Mouse (Mus musculus): ENCODE measurements at regions not wholly inside any gene's neighbourhood (a gene's known extent, or its start where the extent isn't known, plus 50 kb on each side); places are given as distances from the start of the nearest gene placed in this dataset.

GRCm38 (mm10) chr7:110695729-110696128, 68.3 kb downstream of the Adm start:
- H3K4me1 ChIP-seq (ENCODE audit: control insufficient read depth in 1 of 2, insufficient read depth in 2 of 2, low read length in 2 of 2) = no peaks in the 10 kb centered on the region
- TF ChIP-seq ZC3H11A (IDR thresholded peaks at IDR 0.05; ENCODE audit: low read depth, low read length) (no peak), CHD1 (IDR thresholded peaks at IDR 0.05; ENCODE audit: low read depth, low read length) (no peak), MYB (IDR thresholded peaks at IDR 0.05; ENCODE audit: low read depth, low read length) (no peak), POLR2A (IDR thresholded peaks at IDR 0.05; ENCODE audit: control insufficient read depth in 1 of 2, insufficient read depth in 1 of 2, low read depth in 1 of 2, low read length in 2 of 2, poor library complexity in 1 of 2) (no peak), BHLHE40 (IDR thresholded peaks at IDR 0.05; ENCODE audit: borderline replicate concordance, low read depth, low read length) (no peak), NRF1 (IDR thresholded peaks at IDR 0.05; ENCODE audit: insufficient read depth, low read depth, low read length, poor library complexity, severe bottlenecking) (no peak), JUND (IDR thresholded peaks at IDR 0.05; ENCODE audit: low read depth, low read length) (no peak), MAX (IDR thresholded peaks at IDR 0.05; ENCODE audit: low read length) (no peak), TAL1 (IDR thresholded peaks at IDR 0.05; ENCODE audit: low read length) (no peak), ZKSCAN1 (IDR thresholded peaks at IDR 0.05; ENCODE audit: low read depth, low read length) (no peak), GABPA (IDR thresholded peaks at IDR 0.05; ENCODE audit: low read depth, low read length) (no peak), POLR2AphosphoS2 (IDR thresholded peaks at IDR 0.05; ENCODE audit: low read length) (no peak), MYC (IDR thresholded peaks at IDR 0.05; ENCODE audit: low read depth, low read length) (no peak), ZMIZ1 (IDR thresholded peaks at IDR 0.05; ENCODE audit: low read depth, low read length) (no peak), SIN3A (IDR thresholded peaks at IDR 0.05; ENCODE audit: low read length) (no peak), MEF2A (IDR thresholded peaks at IDR 0.05; ENCODE audit: extremely low read depth, insufficient replicate concordance, low read depth, low read length, poor library complexity, severe bottlenecking) (no peak), ELF1 (IDR thresholded peaks at IDR 0.05; ENCODE audit: low read depth, low read length) (no peak), TCF12 (IDR thresholded peaks at IDR 0.05; ENCODE audit: low read depth, low read length) (no peak), UBTF (IDR thresholded peaks at IDR 0.05; ENCODE audit: borderline replicate concordance, insufficient read depth, low read depth, low read length) (no peak)
- H3K27me3 ChIP-seq (ENCODE audit: control insufficient read depth in 1 of 2, insufficient read depth in 2 of 2, low read length in 2 of 2) = peaks cover 0 to 2% of the 10 kb centered on the region in 2 experiments; a peak in 2 of 4 replicates
- H3K36me3 ChIP-seq (ENCODE audit: control insufficient read depth in 1 of 2, insufficient read depth in 2 of 2, low read length in 2 of 2) = no peaks in the 10 kb centered on the region
- no peaks in the 10 kb centered on the region for H3K9me3 ChIP-seq (replicated peaks; ENCODE audit: insufficient read depth, low read length)
- H3K9ac ChIP-seq (ENCODE audit: control insufficient read depth, low read depth, low read length, poor library complexity, severe bottlenecking) = no peak overlapping the region
- no peak for DNase-seq (ENCODE audit: low read depth, low spot score)
- no peaks in the 10 kb centered on the region for H3K79me2 ChIP-seq (ENCODE audit: control insufficient read depth, insufficient read depth, low read length, poor library complexity)
- H3K4me3 ChIP-seq (ENCODE audit: control insufficient read depth in 1 of 2, insufficient read depth in 1 of 2, low read depth in 2 of 2, low read length in 2 of 2) = no peak overlapping the region
- no peak overlapping the region for H3K27ac ChIP-seq (ENCODE audit: control insufficient read depth, low read depth, low read length)
